Mouse (Mus musculus) forebrain, embryonic 12.5 days (tissue): ENCODE measurements around the gene Ak4. TPM values are rescaled to one million over a fixed set of nuclear protein-coding genes. Genes with fewer than 3 reads are reported as not detected.

Experiments
- ATAC-seq: fragments of 200-750 bp; cut with Nextera tagmentation; 2 replicates; pipeline ENCODE4 v1.8.0; 2017; ENCODE audit warnings: moderate TSS enrichment; ENCODE audit not compliant: low FRiP score
- H3K27ac ChIP-seq: fragments of 300-500 bp; sonication (generic); 2 replicates; pipeline ENCODE4 v1.5.1; 2016; ENCODE audit warnings: mild to moderate bottlenecking
- H3K27me3 ChIP-seq: fragments of 300-500 bp; sonication (generic); 2 replicates; pipeline ENCODE4 v1.6.1; 2016; ENCODE audit warnings: mild to moderate bottlenecking
- H3K36me3 ChIP-seq: fragments of 300-500 bp; sonication (generic); replicated peaks from 2 replicates; pipeline ENCODE4 v1.6.1; 2016; ENCODE audit warnings: mild to moderate bottlenecking
- H3K4me1 ChIP-seq: fragments of 300-500 bp; sonication (generic); 2 replicates; pipeline ENCODE4 v1.6.1; 2016
- H3K4me2 ChIP-seq: fragments of 300-500 bp; sonication (generic); 2 replicates; pipeline ENCODE4 v1.6.1; 2016; ENCODE audit warnings: mild to moderate bottlenecking, moderate library complexity
- H3K4me3 ChIP-seq: fragments of 300-500 bp; sonication (generic); replicated peaks from 2 replicates; pipeline ENCODE4 v1.5.1; 2016; ENCODE audit warnings: mild to moderate bottlenecking
- H3K9ac ChIP-seq: fragments of 300-500 bp; sonication (generic); 2 replicates; pipeline ENCODE4 v1.6.1; 2016; ENCODE audit warnings: mild to moderate bottlenecking
- H3K9me3 ChIP-seq: fragments of 300-500 bp; sonication (generic); 2 replicates; pipeline ENCODE4 v1.6.1; 2016
- WGBS: fragments of 180-500 bp; shearing (Covaris S2); methylation state at CpG from one replicate; pipeline ENCODE4 v1.1.7; 2016; 5-methylcytosine and 5-hydroxymethylcytosine counted together
- polyA plus RNA-seq: library from polyadenylated mRNA; unstranded; fragments of >200 nt; fragmentation: Nextera tagmentation; extraction: Ambion mirVana; gene quantifications from 2 replicates; pipeline ENCODE4 v1.2.1, GENCODE M21; 2016

The Ak4 gene
- polyA plus RNA-seq, 1 experiment from 2014 or later: 17.8 TPM

DNA sequence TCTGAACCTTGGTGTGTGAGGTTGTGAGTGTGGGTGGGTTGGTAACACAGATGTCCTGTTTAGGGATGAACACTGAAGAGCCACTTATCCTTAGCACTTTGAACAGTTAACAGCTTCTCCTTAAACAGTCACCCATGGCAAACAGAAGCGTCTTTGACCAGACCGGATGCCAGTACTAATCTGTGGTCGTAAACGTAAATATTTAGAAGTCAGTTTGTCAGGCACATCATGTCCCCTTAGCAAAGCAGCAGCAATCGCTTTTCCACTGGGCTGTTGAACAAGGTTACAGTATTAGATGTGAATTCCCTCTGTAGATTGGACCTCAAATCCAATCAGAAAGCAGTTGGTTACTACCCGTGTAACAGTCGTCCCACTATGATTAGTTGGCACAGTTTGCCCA is 30.3 kb downstream of the Ak4 start:
- 0 out of 2 replicates have a peak, but pooled peaks cover 2% of the 10 kb centered on the region for H3K36me3 ChIP-seq

DNA sequence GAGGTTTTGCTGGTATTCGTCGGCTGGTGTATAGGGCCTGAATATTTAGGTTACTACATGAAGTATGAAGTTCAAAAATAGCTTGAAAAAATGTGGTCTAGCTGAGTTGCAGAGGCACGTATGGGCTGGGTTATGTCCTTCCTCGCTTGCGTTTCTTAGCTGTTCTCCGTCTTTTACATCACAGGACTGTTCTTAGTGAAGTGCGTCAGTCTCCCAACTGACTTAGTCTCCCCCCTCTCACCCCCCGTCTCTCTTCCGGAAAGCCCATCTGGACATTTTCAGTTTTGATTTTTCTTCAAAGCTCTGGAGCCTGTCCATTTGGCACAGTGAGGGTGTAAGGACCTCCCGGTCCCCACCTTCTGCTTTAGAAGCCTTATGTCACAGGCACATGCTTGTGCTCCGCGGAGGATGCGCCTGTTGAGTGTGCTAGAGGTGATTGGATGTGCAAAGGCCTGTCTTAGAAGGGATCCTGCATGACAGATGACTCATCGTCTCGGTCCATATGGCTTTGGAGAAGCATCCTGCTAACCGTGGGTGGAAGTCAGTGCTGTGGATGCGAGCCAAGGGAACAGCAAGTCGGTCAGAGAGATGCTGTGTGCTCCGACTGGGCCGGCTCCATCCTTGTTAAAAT is 31.2 kb downstream of the Ak4 start:
- no peaks in the 10 kb centered on the region for H3K4me1 ChIP-seq
- 96% methylated on average over 20 of the region's 20 CpGs for WGBS
- no peaks in the 10 kb centered on the region for H3K27me3 ChIP-seq
- H3K4me2 ChIP-seq: no peak overlapping the region
- no peak overlapping the region for H3K4me3 ChIP-seq
- H3K27ac ChIP-seq: no peak overlapping the region
- no peak for ATAC-seq
- no peak overlapping the region for H3K9ac ChIP-seq
- 0 out of 2 replicates have a peak, but pooled peaks cover 2% of the 10 kb centered on the region for H3K36me3 ChIP-seq
- no peaks in the 10 kb centered on the region for H3K9me3 ChIP-seq

More for the DNA sequence above, 30.3 kb downstream of the Ak4 start:
- ATAC-seq: no peak
- H3K9ac ChIP-seq: no peak overlapping the region
- no peak overlapping the region for H3K27ac ChIP-seq
- no peak overlapping the region for H3K4me3 ChIP-seq
- no peaks in the 10 kb centered on the region for H3K4me1 ChIP-seq
- 97% methylated on average over 7 of the region's 7 CpGs for WGBS
- no peak overlapping the region for H3K4me2 ChIP-seq
- H3K9me3 ChIP-seq: no peaks in the 10 kb centered on the region
- no peaks in the 10 kb centered on the region for H3K27me3 ChIP-seq

DNA sequence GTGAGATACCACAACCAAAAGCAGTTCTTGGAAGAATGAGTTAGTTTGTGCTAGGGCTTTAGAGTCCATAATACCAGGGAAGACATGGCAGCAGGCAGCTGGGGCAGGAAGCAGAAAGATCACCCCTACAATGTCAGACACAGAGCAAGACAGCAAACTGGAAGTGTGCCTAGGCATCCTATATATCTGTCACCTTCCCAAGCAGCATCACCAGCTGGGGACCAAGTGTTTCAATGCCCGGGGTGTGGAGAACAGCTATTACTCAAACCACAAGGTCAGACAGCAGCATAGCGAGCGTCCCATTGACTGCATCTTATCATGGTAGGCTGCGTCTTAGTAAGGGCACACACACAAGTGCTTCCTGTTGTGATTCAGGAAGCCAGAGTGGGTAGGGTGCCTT is 32.0 kb downstream of the Ak4 start:
- Histone ChIP-seq H3K4me2 (no peak overlapping the region), H3K27ac (no peak overlapping the region), H3K4me1 (no peaks in the 10 kb centered on the region), H3K9me3 (no peaks in the 10 kb centered on the region), H3K27me3 (no peaks in the 10 kb centered on the region), H3K36me3 (0 out of 2 replicates have a peak, but pooled peaks cover 2% of the 10 kb centered on the region), H3K9ac (no peak overlapping the region), H3K4me3 (no peak overlapping the region)
- 89% methylated on average over 4 of the region's 4 CpGs for WGBS
- ATAC-seq: no peak

DNA sequence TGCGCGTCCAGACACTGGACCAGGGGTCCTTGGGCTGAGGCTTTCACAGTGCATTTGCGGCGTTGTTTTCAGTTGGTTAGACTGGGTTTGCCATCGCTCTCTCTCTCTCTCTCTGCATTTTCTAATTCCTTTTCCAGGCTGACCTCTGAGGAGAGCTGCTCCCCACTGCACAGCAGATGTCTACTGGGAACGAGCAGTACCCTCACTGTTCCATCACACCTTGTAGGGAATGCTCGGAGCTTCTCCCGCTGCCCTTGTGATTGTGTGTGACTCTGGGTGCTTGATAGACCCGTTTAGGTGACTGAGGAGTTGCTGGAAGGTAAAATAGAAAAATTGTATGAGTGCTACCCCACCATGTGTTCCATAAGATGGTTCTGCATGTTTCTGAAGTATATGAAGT is 33.8 kb downstream of the Ak4 start:
- Histone ChIP-seq H3K4me1 (no peaks in the 10 kb centered on the region), H3K27me3 (no peaks in the 10 kb centered on the region), H3K9me3 (no peaks in the 10 kb centered on the region), H3K27ac (no peak overlapping the region), H3K36me3 (0 out of 2 replicates have a peak, but pooled peaks cover 2% of the 10 kb centered on the region), H3K4me2 (no peak overlapping the region), H3K9ac (no peak overlapping the region), H3K4me3 (no peak overlapping the region)
- no peak for ATAC-seq
- 93% methylated on average over 9 of the region's 9 CpGs for WGBS

DNA sequence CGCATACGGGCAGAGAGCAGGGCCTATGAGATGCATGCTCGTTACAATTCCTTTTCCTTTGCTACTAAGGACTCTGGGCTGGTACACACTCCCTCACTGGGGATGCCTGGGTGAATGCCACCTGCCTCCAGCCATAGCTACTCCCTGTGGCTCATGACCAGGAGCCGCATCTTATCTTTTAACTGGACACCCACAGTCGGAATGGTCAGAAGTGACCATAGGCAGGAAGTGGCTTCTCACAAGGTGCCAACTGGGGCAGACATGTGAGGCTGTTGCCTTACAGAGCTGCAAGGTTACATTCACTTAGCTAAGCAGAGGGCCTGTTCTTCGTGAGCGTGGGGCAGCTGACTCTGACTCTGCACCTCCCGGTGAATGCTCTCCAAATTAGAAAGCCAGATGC is 38.1 kb downstream of the Ak4 start:
- Histone ChIP-seq H3K9ac (no peak overlapping the region), H3K27ac (no peak overlapping the region), H3K36me3 (no peaks in the 10 kb centered on the region), H3K4me2 (no peak overlapping the region), H3K27me3 (no peaks in the 10 kb centered on the region), H3K9me3 (no peaks in the 10 kb centered on the region), H3K4me3 (no peak overlapping the region), H3K4me1 (no peaks in the 10 kb centered on the region)
- WGBS: 92% methylated on average over 8 of the region's 8 CpGs
- no peak for ATAC-seq

DNA sequence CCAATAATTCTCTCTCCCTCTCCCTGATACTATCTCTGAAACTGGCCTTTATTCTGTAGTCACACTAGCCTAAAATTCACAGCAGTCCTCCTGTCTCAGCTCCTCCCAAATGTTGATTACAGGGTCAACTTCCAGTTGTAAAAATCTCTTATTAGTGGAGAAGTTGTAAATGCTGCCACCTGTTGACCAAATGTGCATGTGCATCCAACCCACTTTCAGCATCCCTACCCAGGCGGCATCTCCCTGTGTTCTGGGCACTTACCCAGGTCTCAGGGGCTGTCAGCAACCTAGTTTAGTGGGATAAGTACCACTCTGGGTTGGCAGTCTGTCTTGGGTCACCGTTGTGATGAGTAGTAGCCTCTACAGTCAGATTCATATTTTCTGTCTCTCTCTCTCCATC is 39.3 kb downstream of the Ak4 start:
- no peak overlapping the region for H3K4me2 ChIP-seq
- no peaks in the 10 kb centered on the region for H3K27me3 ChIP-seq
- no peaks in the 10 kb centered on the region for H3K36me3 ChIP-seq
- H3K9ac ChIP-seq: no peak overlapping the region
- ATAC-seq: no peak
- H3K9me3 ChIP-seq: no peaks in the 10 kb centered on the region
- H3K4me1 ChIP-seq: no peaks in the 10 kb centered on the region
- 62% methylated on average over 2 of the region's 2 CpGs for WGBS
- H3K27ac ChIP-seq: no peak overlapping the region
- H3K4me3 ChIP-seq: no peak overlapping the region

DNA sequence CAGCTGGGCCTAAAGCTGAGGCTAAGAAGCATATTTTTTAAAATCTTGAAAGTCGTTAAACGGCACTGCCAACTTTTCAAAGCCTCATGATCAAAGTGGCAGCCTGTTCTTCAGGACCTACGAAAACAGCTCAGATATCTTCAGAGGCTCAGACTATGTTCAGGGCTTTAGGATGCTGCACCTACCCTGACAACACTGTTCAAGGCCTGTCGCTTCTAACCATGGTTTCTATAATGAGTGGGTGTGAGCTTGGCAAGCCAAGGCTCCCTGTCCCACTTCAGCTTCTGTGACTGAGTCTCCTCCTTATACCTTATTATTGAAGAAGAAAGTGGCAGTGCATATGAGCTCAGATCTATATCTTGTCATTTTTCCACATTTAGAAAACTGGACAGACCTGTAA is 40.3 kb downstream of the Ak4 start:
- no peak overlapping the region for H3K9ac ChIP-seq
- WGBS: 91% methylated on average over 4 of the region's 4 CpGs
- no peak for ATAC-seq
- H3K4me3 ChIP-seq: no peak overlapping the region
- H3K9me3 ChIP-seq: no peaks in the 10 kb centered on the region
- no peaks in the 10 kb centered on the region for H3K36me3 ChIP-seq
- no peaks in the 10 kb centered on the region for H3K27me3 ChIP-seq
- H3K4me2 ChIP-seq: no peak overlapping the region
- no peak overlapping the region for H3K27ac ChIP-seq
- no peaks in the 10 kb centered on the region for H3K4me1 ChIP-seq

DNA sequence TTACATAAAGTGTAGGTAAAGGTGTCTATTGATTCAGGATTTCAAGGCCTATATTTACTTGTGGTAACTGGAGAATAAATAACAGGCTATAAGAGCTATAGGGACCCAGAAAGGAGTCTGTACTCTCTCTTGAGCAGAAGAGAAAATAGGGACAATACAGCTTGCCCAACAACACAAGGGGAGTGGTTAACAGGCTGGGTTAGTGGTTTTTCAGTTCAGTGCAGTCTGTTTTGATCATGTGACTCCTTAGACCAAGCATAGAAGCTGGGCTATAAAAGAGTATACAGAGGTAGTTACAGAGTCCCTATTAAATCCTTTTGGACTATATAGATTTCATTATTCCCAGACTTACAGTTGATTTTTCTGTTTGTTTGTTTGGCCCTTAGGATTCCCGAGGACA is 41.0 kb downstream of the Ak4 start:
- no peak for ATAC-seq
- no peaks in the 10 kb centered on the region for H3K27me3 ChIP-seq
- no peaks in the 10 kb centered on the region for H3K9me3 ChIP-seq
- H3K27ac ChIP-seq: no peak overlapping the region
- no peak overlapping the region for H3K9ac ChIP-seq
- H3K36me3 ChIP-seq: no peaks in the 10 kb centered on the region
- H3K4me2 ChIP-seq: no peak overlapping the region
- 91% methylated on average over 1 of the region's 1 CpGs for WGBS
- H3K4me3 ChIP-seq: no peak overlapping the region
- no peaks in the 10 kb centered on the region for H3K4me1 ChIP-seq

DNA sequence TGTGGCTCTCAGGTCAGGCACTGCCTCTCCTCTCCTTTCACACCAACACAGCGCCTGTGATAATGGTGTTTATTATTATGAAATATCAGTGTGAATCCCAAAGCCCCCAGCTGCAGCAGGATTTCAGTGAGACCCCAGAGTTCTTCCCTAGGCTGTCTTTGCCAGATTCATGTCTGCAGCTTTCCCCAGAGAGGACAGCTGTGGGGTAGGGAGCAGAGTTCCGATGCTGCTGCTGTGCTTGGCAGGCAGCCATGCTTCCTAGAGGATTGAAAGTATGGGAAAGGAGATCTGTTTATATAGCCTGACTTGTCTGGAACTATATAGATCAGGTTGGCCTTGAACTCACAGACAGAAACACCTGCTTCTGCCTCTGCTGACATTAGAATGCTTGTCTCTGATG is 43.0 kb downstream of the Ak4 start:
- H3K9me3 ChIP-seq: no peaks in the 10 kb centered on the region
- no peak overlapping the region for H3K4me3 ChIP-seq
- H3K27me3 ChIP-seq: no peaks in the 10 kb centered on the region
- no peak overlapping the region for H3K9ac ChIP-seq
- no peaks in the 10 kb centered on the region for H3K4me1 ChIP-seq
- H3K4me2 ChIP-seq: no peak overlapping the region
- no peaks in the 10 kb centered on the region for H3K36me3 ChIP-seq
- no peak for ATAC-seq
- no peak overlapping the region for H3K27ac ChIP-seq
- WGBS: 86% methylated on average over 2 of the region's 2 CpGs

DNA sequence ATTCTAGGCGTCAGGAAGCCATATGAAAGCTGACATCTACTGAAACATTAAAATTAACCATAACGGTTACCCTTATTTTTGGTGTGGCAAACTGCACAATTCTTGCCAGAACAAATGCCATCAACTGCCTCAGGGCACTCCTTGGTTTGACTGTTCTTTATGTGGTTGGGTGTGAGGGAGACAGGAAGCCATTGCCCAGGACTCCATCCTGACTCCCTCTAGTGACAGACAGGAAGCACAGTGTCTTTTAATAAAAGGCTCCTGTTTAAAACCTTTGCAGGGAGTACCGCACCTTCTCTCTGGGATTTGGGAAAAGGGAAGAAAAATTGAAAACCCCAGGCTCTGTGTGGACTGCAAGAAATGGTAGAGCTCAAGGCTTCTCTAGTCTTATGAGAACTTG is 47.2 kb downstream of the Ak4 start:
- H3K9ac ChIP-seq: no peak overlapping the region
- 88% methylated on average over 3 of the region's 3 CpGs for whole genome bisulfite sequencing
- no peak overlapping the region for H3K4me2 ChIP-seq
- no peak overlapping the region for H3K4me3 ChIP-seq
- H3K9me3 ChIP-seq: no peaks in the 10 kb centered on the region
- H3K27ac ChIP-seq: no peak overlapping the region
- no peaks in the 10 kb centered on the region for H3K4me1 ChIP-seq
- no peaks in the 10 kb centered on the region for H3K36me3 ChIP-seq
- H3K27me3 ChIP-seq: no peaks in the 10 kb centered on the region
- ATAC-seq: no peak

DNA sequence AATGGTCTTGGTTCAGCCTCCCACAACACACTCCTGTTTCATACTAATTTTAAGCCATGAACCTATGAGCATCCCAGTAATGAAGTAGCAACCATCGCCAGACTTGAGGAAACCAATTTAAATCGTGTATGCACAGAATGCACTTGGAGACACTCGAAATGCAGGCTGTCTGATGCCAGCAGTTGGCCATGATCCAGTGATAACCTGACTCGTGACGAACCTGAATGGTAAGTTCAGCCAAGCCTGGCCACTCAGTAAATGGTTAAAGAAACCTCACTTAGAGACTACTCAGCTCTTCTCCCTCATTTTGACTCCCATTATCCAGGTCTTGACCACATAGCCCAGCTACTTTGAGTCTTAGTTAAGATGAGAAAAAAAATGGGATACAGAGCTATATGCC is 50.2 kb downstream of the Ak4 start:
- no peak for ATAC-seq
- H3K4me1 ChIP-seq: no peaks in the 10 kb centered on the region
- H3K4me2 ChIP-seq: no peak overlapping the region
- H3K36me3 ChIP-seq: no peaks in the 10 kb centered on the region
- no peak overlapping the region for H3K9ac ChIP-seq
- no peak overlapping the region for H3K27ac ChIP-seq
- H3K9me3 ChIP-seq: no peaks in the 10 kb centered on the region
- H3K4me3 ChIP-seq: no peak overlapping the region
- no peaks in the 10 kb centered on the region for H3K27me3 ChIP-seq
- 85% methylated on average over 5 of the region's 5 CpGs for WGBS

DNA sequence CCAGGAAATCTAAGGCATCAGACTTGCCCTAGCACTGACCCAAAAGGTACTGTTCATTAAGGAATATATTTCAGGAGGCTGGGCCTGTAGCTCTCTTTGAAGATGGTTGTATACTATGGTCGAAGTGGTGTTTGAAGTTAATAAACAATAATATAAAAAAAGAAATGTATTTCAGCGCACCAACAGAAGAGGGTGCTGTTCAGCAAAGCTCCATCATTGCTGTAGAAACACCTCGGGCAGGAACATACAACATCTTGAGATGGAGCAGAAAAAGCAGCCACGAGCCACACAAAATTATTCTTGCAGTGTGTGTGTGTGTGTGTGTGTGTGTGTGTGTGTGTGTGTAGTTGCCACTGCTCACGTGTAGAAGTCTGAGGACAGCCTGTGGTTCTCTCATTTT is 51.5 kb downstream of the Ak4 start:
- Histone ChIP-seq H3K27me3 (no peaks in the 10 kb centered on the region), H3K27ac (no peak overlapping the region), H3K9me3 (no peaks in the 10 kb centered on the region), H3K4me2 (no peak overlapping the region), H3K4me3 (no peak overlapping the region), H3K4me1 (no peaks in the 10 kb centered on the region), H3K9ac (no peak overlapping the region), H3K36me3 (no peaks in the 10 kb centered on the region)
- ATAC-seq: no peak
- WGBS: 62% methylated on average over 5 of the region's 5 CpGs

DNA sequence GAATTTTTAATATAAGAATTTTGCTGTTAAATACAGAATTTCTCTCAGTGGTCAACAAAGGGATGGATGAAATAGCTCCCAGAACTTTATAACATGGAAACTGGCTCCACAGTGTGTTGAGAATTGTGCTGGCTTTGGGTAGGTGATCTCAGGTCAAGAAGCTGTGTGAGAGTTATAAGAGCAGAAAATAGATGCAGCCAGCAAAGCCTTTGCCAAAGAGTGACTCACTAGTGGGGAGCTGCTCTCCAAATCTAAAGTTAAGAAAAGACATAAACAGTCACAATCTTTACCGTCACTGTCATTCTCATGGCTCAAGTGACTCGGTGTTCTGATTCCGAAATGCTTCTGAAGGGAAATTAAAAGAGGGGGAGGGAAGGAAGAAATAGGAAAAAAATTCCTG is 53.7 kb downstream of the Ak4 start:
- no peaks in the 10 kb centered on the region for H3K4me1 ChIP-seq
- no peak overlapping the region for H3K4me3 ChIP-seq
- WGBS: 98% methylated on average over 3 of the region's 3 CpGs
- no peak overlapping the region for H3K4me2 ChIP-seq
- H3K9ac ChIP-seq: no peak overlapping the region
- no peaks in the 10 kb centered on the region for H3K36me3 ChIP-seq
- no peaks in the 10 kb centered on the region for H3K9me3 ChIP-seq
- no peak for ATAC-seq
- H3K27me3 ChIP-seq: no peaks in the 10 kb centered on the region
- no peak overlapping the region for H3K27ac ChIP-seq
